Mouse (Mus musculus) limb, embryonic 11.5 days (tissue): ENCODE measurements around the gene Hist1h2ao. TPM values are rescaled to one million over a fixed set of nuclear protein-coding genes. Genes with fewer than 3 reads are reported as not detected.

Source experiments
- ATAC-seq: fragments of 200-750 bp; cut with Nextera tagmentation; 2 replicates; pipeline ENCODE4 v1.8.0; 2017; ENCODE audit warnings: low read depth; ENCODE audit not compliant: insufficient number of reproducible peaks, low FRiP score, low TSS enrichment
- DNase-seq: peaks from one replicate; pipeline ENCODE4 v3.0.0-alpha.2; 2015; ENCODE audit warnings: low spot score
- H3K27ac ChIP-seq: fragments of 300-500 bp; sonication (generic); replicated peaks from 2 replicates; pipeline ENCODE4 v1.5.1; 2014; ENCODE audit warnings: low read depth, mild to moderate bottlenecking, low read length
- H3K27me3 ChIP-seq: fragments of 300-500 bp; sonication (generic); 2 replicates; pipeline ENCODE4 v1.6.1; 2014; ENCODE audit warnings: mild to moderate bottlenecking, low read length, mixed read lengths; ENCODE audit not compliant: control insufficient read depth, insufficient read depth
- H3K36me3 ChIP-seq: fragments of 300-500 bp; sonication (generic); 2 replicates; pipeline ENCODE4 v1.6.1; 2014; ENCODE audit warnings: mild to moderate bottlenecking, low read length, moderate library complexity, mixed read lengths; ENCODE audit not compliant: control insufficient read depth, insufficient read depth
- H3K4me1 ChIP-seq: fragments of 300-500 bp; sonication (generic); 2 replicates; pipeline ENCODE4 v1.6.1; 2014; ENCODE audit warnings: low read length, mixed read lengths; ENCODE audit not compliant: control insufficient read depth, insufficient read depth
- H3K4me2 ChIP-seq: fragments of 300-500 bp; sonication (generic); 2 replicates; pipeline ENCODE4 v1.6.1; 2014; ENCODE audit warnings: low read depth, mild to moderate bottlenecking, moderate library complexity; ENCODE audit not compliant: severe bottlenecking
- H3K4me3 ChIP-seq: fragments of 300-500 bp; sonication (generic); 2 replicates; pipeline ENCODE4 v1.5.1; 2014; ENCODE audit warnings: low read depth, low read length
- H3K9ac ChIP-seq: fragments of 300-500 bp; sonication (generic); 2 replicates; pipeline ENCODE4 v1.6.1; 2014; ENCODE audit warnings: mild to moderate bottlenecking, low read length
- H3K9me3 ChIP-seq: fragments of 300-500 bp; sonication (generic); 2 replicates; pipeline ENCODE4 v1.6.1; 2016; ENCODE audit warnings: low read length; ENCODE audit not compliant: control insufficient read depth
- WGBS: fragments of 180-500 bp; shearing (Covaris S2); extraction: QIAGEN DNeasy Blood & Tissue Kit; methylation state at CpG from one replicate; pipeline ENCODE4 v1.1.7; 2014; 5-methylcytosine and 5-hydroxymethylcytosine counted together
- microRNA-seq: library from miRNA; unstranded; fragments of <30 nt; microRNA quantifications from one replicate; pipeline ENCODE4, GENCODE M21; 2016
- polyA plus RNA-seq: library from polyadenylated mRNA; unstranded; fragments of >200 nt; fragmentation: Nextera tagmentation; extraction: Ambion mirVana; gene quantifications from 2 replicates; pipeline ENCODE4 v1.2.1, GENCODE M21; 2014

Hist1h2ao gene
- polyA plus RNA-seq, 1 experiment from 2014 or later, result 3.6 TPM

- no peaks in the 10 kb centered on the region for H3K9me3 ChIP-seq
- H3K27ac ChIP-seq, result no peak overlapping the region
- under 1% methylated on average over 15 of the region's 15 CpGs for WGBS
- H3K9ac ChIP-seq, result no peak overlapping the region
- H3K27me3 ChIP-seq, result no peaks in the 10 kb centered on the region
- no peaks in the 10 kb centered on the region for H3K4me1 ChIP-seq
- DNase-seq, result peak; percentile 74
- no peaks in the 10 kb centered on the region for H3K36me3 ChIP-seq
- peak overlapping the region; percentile 32 for H3K4me3 ChIP-seq
- no peak for ATAC-seq
- H3K4me2 ChIP-seq, result peak overlapping the region; percentile 26
Observed at GRCm38 (mm10) chr13:21855698-21856162, 45.5 kb downstream of the Hist1h2ao start.

Small RNAs within 50 kb of the gene (microRNA-seq; reads per million reads assigned to microRNA genes)
- gene Gm19658 (not detected), gene Gm44346 (not detected), gene Gm44466 (not detected)

Other genes starting within 250 kb of the Hist1h2ao start
- not detected in 2 replicates for gene Olfr1364, start 228.7 kb upstream of the Hist1h2ao start, polyA plus RNA-seq
- gene Olfr1362, start 196.4 kb upstream of the Hist1h2ao start, polyA plus RNA-seq, result not detected in 2 replicates
- gene Olfr11, start 167.9 kb upstream of the Hist1h2ao start, polyA plus RNA-seq, result not detected in 2 replicates
- gene Olfr1361, start 147.1 kb upstream of the Hist1h2ao start, polyA plus RNA-seq, result not detected in 2 replicates
- not detected in 2 replicates for gene Olfr1360, start 133.1 kb upstream of the Hist1h2ao start, polyA plus RNA-seq
- gene Olfr1359, start 112.4 kb upstream of the Hist1h2ao start, polyA plus RNA-seq, result not detected in 2 replicates
- 2.2 and 2.9 TPM in 2 replicates for gene Hist1h2bl, start 94.3 kb upstream of the Hist1h2ao start, polyA plus RNA-seq
- 16.9 and 20.4 TPM in 2 replicates for gene Hist1h2ai, start 94.0 kb upstream of the Hist1h2ao start, polyA plus RNA-seq
- 13.2 and 15.5 TPM in 2 replicates for gene Hist1h3h, start 92.8 kb upstream of the Hist1h2ao start, polyA plus RNA-seq
- 7.6 and 9.2 TPM in 2 replicates for gene Hist1h2bm, start 88.4 kb upstream of the Hist1h2ao start, polyA plus RNA-seq
- gene Hist1h4j, start 75.4 kb upstream of the Hist1h2ao start, polyA plus RNA-seq, result 1.1 and 1.7 TPM in 2 replicates
- 3.4 and 7.1 TPM in 2 replicates for gene Hist1h4k, start 60.0 kb upstream of the Hist1h2ao start, polyA plus RNA-seq
- gene Hist1h2ak, start 56.6 kb upstream of the Hist1h2ao start, polyA plus RNA-seq, result 6.1 and 9.4 TPM in 2 replicates
- 1.8 and 2.6 TPM in 2 replicates for gene Hist1h2bn, start 56.3 kb upstream of the Hist1h2ao start, polyA plus RNA-seq
- gene Hist1h1b, start 29.8 kb upstream of the Hist1h2ao start, polyA plus RNA-seq, result 20.0 and 21.2 TPM in 2 replicates
- 294 and 298 TPM in 2 replicates for gene Hist1h3i, start 27.1 kb upstream of the Hist1h2ao start, polyA plus RNA-seq
- 7.5 and 10.7 TPM in 2 replicates for gene Hist1h2an, start 23.2 kb upstream of the Hist1h2ao start, polyA plus RNA-seq
- gene Hist1h2bp, start 23.0 kb upstream of the Hist1h2ao start, polyA plus RNA-seq, result 1.7 and 4.9 TPM in 2 replicates
- gene Hist1h2bq, start 268 bp upstream of the Hist1h2ao start, polyA plus RNA-seq, result 21.3 and 25.2 TPM in 2 replicates
- not detected in 2 replicates for gene Hist1h4m, start 1.3 kb downstream of the Hist1h2ao start, polyA plus RNA-seq
- gene Hist1h4n, start 21.7 kb downstream of the Hist1h2ao start, polyA plus RNA-seq, result 11.8 and 15.0 TPM in 2 replicates
- 6,460 and 6,662 TPM in 2 replicates for gene Hist1h2ap, start 23.0 kb downstream of the Hist1h2ao start, polyA plus RNA-seq
- gene Hist1h2br, start 23.3 kb downstream of the Hist1h2ao start, polyA plus RNA-seq, result 21.5 and 24.2 TPM in 2 replicates
- gene Zfp184, start 134.6 kb downstream of the Hist1h2ao start, polyA plus RNA-seq, result 26.9 and 28.8 TPM in 2 replicates
- gene Pom121l2, start 170.7 kb downstream of the Hist1h2ao start, polyA plus RNA-seq, result 0.31 and 0.38 TPM in 2 replicates
- 0.20 and 0.21 TPM in 2 replicates for gene Prss16, start 199.3 kb downstream of the Hist1h2ao start, polyA plus RNA-seq
- gene Hist1h2ah, start 225.1 kb downstream of the Hist1h2ao start, polyA plus RNA-seq, result 5.5 and 22.0 TPM in 2 replicates
- 13.8 and 14.0 TPM in 2 replicates for gene Hist1h2bk, start 225.4 kb downstream of the Hist1h2ao start, polyA plus RNA-seq
- gene Hist1h4i, start 230.9 kb downstream of the Hist1h2ao start, polyA plus RNA-seq, result 29.4 and 30.2 TPM in 2 replicates
- gene Hist1h2ag, start 232.5 kb downstream of the Hist1h2ao start, polyA plus RNA-seq, result 75.3 and 79.2 TPM in 2 replicates
- 18.9 and 19.9 TPM in 2 replicates for gene Hist1h2bj, start 232.7 kb downstream of the Hist1h2ao start, polyA plus RNA-seq